Mouse (Mus musculus) kidney, postnatal 10 days (tissue): ENCODE data around the gene March7.

Experiments used
- DNase-seq: peaks from one replicate; pipeline ENCODE4 v3.0.0; 2021; ENCODE audit warnings: mixed read lengths

March7 gene

DNA sequence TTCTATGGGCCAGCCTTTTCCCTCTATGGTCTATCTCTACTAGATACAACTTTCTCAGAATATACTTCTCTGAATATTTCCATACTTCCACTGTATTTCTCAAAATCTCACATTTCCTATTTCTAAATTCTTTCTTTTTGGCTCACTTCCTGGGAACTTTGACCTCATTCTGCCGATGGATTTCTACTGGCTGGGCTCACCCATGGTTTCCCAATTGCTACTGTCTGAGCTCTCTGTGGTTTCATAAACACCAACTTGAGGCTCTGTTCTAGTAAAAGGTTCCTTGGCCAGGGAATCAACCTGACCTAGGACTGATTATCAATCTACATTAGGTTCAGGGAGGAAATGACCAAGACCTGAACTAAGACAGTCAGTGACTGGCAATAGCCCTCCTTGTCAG, 79.8 kb downstream of the March7 start:
- DNase-seq = no peak

DNA sequence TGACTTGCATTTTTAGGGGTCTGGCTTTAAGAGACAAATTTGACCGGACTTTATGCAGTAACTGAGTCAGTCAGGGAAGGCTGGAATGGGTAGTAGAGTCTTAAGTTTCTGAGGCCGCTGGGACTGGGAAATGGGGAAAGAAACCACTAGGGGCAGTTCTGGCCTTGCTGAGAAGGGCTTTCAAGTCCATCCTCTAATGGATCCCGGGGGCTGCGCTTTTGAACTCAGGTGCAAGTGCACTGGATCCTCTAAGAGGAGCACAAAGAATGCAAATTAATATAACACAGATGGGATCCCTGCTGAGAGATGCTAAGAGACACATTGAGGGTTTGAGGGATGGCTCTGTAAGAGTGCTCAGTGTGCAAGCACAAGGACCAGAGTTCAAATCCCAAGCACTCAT, 81.7 kb downstream of the March7 start:
- no peak for DNase-seq

DNA sequence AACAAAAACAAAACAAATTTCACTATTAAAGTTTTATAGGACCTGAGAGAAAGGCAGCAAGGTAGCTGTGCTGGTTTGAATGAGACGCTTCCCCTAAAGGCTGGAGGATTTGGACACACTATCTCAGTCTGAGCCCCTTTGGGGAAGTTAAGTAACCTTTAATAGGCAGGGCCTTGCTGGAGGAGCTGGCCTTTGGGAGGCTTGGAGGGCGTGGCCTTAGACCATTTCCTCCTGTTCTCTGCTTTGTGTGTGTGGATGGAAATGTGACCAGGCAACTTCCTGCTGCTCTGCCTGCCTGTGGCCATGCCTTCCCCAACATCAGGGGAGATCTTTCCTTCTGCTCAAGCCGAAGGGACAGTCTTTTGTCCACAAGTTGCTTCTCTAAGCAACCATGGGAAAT, 88.6 kb downstream of the March7 start:
- DNase-seq = no peak

DNA sequence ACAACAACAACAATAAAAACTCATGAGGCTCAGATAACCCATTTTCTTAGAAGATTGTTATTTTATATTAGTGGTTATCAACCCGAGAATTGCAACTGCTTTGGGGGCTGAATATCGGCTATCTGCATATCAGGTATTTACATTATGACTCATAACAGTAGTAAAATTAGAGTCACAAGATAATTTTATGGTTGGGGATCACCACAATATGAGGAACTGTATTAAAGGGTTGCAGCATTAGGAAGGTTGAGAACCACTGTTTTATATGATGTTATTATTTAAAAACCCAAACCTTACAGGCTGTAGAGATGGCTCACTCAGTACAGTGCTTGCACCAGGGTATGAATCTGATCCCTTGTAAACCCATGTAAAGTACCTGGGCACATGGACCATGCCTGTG, 89.6 kb downstream of the March7 start:
- no peak for DNase-seq
